Mouse (Mus musculus): ENCODE measurements around the gene Lmln. TPM values are rescaled to one million over a fixed set of nuclear protein-coding genes. Genes with fewer than 3 reads are reported as not detected.
"Not testable (repeated sequence)": the region's sequence is repeated elsewhere in the genome, so short reads cannot be mapped to it uniquely, and the experiment has no call there.

The Lmln gene
- polyA plus RNA-seq, 1 experiment from 2014 or later: 3.8 TPM

DNA sequence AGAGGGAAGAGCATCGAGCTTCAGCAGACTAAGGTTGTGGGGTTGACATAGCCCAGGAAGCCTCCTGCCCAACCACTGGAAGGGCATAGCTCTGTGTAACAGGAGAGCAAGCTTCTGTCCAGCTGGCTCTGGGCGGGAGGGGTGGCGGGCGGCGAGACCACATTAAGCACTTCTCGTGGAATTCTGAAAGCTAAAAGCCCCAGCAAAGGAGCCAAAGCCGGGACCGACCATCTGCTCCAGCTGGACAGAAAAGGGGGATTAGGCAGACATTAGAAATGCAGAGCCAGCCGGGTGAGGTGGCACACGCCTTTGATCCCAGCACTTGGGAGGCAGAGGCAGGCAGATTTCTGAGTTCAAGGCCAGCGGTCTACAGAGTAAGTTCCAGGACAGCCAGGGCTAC is 95.7 kb downstream of the Lmln start:
- peaks cover 3% of the 10 kb centered on the region for H3K27me3 ChIP-seq
- in situ Hi-C loops (cut with MboI; ENCODE audit: low pct_unique_long_range_greater_than_20kb): loop anchor here (5.0 to 10.0 kb wide), 2 partner anchors 136 to 343 kb away; partner anchors contain the start of gene Smbd1
- ATAC-seq: no peak
- POLR2A ChIA-PET: no interaction called here
- TF ChIP-seq CTCF (IDR thresholded peaks at IDR 0.05): no peak
- DNase-seq (ENCODE audit: low read depth, low spot score): no peak
- CTCF ChIA-PET: no interaction called here

DNA sequence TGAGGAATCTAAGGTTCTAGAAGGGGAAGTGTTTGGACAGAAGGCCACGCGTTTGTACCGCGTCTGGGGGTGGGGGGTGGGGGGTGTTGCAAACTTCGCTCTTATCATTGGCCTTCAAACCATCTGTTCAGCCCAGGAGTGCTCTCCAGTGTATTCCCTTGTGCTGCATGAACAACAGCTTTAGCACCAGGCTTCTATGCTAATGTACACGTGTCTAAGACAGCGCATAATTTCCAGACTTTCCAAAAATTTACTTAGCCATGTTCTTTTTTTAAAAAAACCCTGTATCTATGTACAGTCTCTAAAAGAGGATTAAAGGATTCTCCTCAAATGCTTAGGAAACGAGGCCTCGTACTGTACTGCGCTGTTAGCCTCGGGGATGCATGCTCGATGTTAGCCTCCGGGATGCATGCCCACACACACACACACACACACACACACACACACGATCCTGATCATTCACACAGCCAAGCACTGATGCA is 96.3 kb downstream of the Lmln start:
- in situ Hi-C loops (cut with MboI; ENCODE audit: low pct_unique_long_range_greater_than_20kb): loop anchor here (5.0 to 10.0 kb wide), 2 partner anchors 136 to 344 kb away; partner anchors contain the start of gene Smbd1
- H3K27me3 ChIP-seq: peaks cover 3% of the 10 kb centered on the region
- no peak for DNase-seq (ENCODE audit: low read depth, low spot score)
- ATAC-seq: no peak
- no peak for TF ChIP-seq CTCF (IDR thresholded peaks at IDR 0.05)
- POLR2A ChIA-PET: no interaction called here
- CTCF ChIA-PET: no interaction called here

- ChIA-PET POLR2A (no interaction called here), CTCF (no interaction called here)
- no peak for TF ChIP-seq CTCF (IDR thresholded peaks at IDR 0.05)
- no peak for DNase-seq (ENCODE audit: low read depth, low spot score)
- ATAC-seq: no peak
- in situ Hi-C loops (cut with MboI; ENCODE audit: low pct_unique_long_range_greater_than_20kb): loop anchor here (5.0 to 10.0 kb wide), 2 partner anchors 137 to 345 kb away; partner anchors contain the start of gene Smbd1
- peaks cover 3% of the 10 kb centered on the region for H3K27me3 ChIP-seq
These were observed 97.0 kb downstream of the Lmln start for GRCm38 (mm10) chr16:33159363-33159762.

GRCm38 (mm10) chr16:33163330-33164090 is 101.2 kb downstream of the Lmln start:
- ATAC-seq: no peak
- CTCF ChIA-PET: no interaction called here
- TF ChIP-seq CTCF (IDR thresholded peaks at IDR 0.05): no peak
- H3K27me3 ChIP-seq: no peaks in the 10 kb centered on the region
- DNase-seq (ENCODE audit: low read depth, low spot score): no peak
- in situ Hi-C loops (cut with MboI; ENCODE audit: low pct_unique_long_range_greater_than_20kb): no loop called here
- POLR2A ChIA-PET: no interaction called here

DNA sequence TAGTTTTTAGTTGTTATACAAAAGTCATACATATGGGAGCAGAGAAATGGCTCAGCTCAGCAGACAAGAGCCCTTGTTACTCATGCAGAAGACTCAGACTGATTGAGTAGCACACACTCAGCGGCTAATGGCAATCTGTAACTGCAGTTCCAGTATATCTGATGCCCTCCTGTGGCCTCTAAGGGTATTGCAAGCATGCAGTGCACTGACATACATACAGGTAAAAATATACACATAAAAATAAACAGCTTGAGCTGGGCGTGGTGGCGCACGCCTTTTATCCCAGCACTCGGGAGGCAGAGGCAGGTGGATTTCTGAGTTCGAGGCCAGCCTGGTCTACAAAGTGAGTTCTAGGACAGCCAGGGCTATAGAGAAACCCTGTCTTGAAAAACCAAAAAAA is 104.0 kb downstream of the Lmln start:
- ATAC-seq; H3K27me3 ChIP-seq; DNase-seq (ENCODE audit: low read depth, low spot score); in situ Hi-C loops (cut with MboI; ENCODE audit: low pct_unique_long_range_greater_than_20kb): not testable (repeated sequence)
- peak; percentile 60 for TF ChIP-seq CTCF (IDR thresholded peaks at IDR 0.05)
- ChIA-PET POLR2A (interaction anchor here (0.7 kb wide), 1 partner anchor 82 kb away, joined by 3 read pairs; no protein-coding TSS in a partner anchor), CTCF (interaction anchor here (0.9 to 1.6 kb wide), 2 partner anchors 12 to 69 kb away, joined by 3 to 7 read pairs; no protein-coding TSS in a partner anchor)

- in situ Hi-C loops (cut with MboI; ENCODE audit: low pct_unique_long_range_greater_than_20kb): no loop called here
- no peaks in the 10 kb centered on the region for H3K27me3 ChIP-seq
- DNase-seq (ENCODE audit: low read depth, low spot score) (no peak), ATAC-seq (no peak)
- peak; percentile 73 for TF ChIP-seq CTCF (IDR thresholded peaks at IDR 0.05)
- CTCF ChIA-PET: interaction anchor here (1.6 kb wide), 1 partner anchor 13 kb away, joined by 7 read pairs; no protein-coding TSS in a partner anchor
- POLR2A ChIA-PET: no interaction called here
These were observed 105.2 kb downstream of the Lmln start for GRCm38 (mm10) chr16:33167537-33167936.

DNA sequence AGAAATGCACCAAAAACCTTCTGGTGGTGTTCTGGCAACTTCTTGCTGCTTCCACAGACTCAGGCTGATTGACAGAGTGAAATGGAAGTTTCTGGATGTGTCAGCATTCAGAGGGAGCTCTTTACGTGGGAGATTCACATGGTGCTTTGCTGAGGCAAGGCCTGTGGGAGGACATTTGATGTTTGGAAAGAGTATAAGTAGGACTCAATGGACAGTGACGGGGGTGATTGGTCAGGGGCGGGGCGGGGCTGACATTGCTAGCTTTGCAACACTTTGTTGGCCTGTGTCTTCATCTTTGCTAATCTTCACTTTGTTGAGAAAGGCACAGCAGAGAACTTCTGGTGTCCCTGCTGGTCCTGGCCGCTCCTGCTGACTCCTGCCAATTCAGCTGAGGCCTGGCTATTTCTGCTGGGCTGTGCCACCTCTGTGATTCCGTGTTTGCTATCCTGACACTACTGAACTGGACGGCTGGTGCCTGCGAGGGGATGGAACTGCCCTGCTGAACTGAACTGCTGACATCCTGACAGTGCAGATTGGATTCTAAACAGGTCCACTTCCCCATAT is 107.2 kb downstream of the Lmln start:
- ChIA-PET CTCF (interaction anchor here (1.1 to 1.9 kb wide), 2 partner anchors 13 to 14 kb away, joined by 3 to 7 read pairs; no protein-coding TSS in a partner anchor), POLR2A (no interaction called here)
- no peaks in the 10 kb centered on the region for H3K27me3 ChIP-seq
- DNase-seq (ENCODE audit: low read depth, low spot score) (no peak), ATAC-seq (no peak)
- TF ChIP-seq CTCF (IDR thresholded peaks at IDR 0.05): no peak
- in situ Hi-C loops (cut with MboI; ENCODE audit: low pct_unique_long_range_greater_than_20kb): no loop called here

DNA sequence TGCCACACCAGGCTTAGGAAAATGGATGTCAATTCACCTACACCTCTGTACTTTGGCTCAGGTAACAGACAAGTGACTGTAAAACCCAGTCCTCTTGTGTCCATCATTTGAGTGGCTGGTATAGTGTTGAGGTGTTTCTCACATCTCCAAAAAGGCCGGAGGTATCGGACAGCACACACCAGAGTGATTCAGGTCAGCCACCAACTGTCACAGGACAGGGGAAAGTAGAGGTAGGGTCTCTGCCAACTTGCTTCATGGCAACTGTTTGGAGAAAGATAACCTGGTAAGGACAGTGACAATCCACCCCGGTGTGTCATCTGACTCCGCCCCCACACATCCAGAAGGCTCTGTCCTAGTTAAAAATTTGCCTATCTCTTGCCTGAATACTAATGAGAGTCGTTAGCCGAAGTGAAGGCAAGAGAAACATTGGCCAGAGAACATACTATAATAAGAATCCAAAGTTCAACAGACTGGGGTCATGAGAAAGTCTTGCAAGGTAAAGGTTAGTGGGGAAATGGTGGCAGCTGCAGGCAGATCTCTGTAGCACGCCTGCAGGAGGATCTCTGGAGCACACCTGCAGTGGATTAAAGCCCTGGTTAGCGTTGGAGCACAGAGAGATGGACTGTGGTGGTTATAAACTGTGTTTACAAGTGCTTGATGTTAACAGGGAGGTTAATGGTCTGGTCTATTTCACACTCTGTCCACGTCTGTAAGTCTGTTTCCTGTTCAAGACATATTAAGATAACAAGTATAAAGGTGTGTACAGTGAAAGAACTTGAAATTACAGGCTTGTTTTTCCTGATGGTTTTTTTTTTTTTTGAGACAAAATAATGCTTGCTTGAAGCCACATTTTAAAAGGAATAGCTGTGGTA is 108.6 kb downstream of the Lmln start:
- ChIA-PET CTCF (no interaction called here), POLR2A (no interaction called here)
- DNase-seq (ENCODE audit: low read depth, low spot score): no peak
- in situ Hi-C loops (cut with MboI; ENCODE audit: low pct_unique_long_range_greater_than_20kb): no loop called here
- no peaks in the 10 kb centered on the region for H3K27me3 ChIP-seq
- ATAC-seq: no peak
- TF ChIP-seq CTCF (IDR thresholded peaks at IDR 0.05): no peak

DNA sequence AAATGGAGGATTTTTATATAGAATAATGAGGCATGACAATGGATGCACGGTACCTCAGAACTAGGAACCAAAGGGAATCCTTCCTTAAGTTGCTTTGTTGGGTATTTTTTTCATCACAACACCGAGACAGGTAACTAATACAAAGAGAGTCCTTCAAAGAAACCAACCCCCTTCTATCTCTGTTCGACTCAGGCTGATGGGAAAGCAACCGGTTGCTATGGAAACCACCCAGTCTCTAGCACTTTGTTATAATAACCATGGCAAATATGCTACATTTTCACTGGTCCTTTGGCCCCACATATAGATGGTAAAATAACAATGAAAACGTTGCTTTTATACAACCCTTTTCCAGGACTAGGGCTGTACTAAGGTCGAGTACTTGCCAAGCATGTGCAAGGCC is 109.5 kb downstream of the Lmln start:
- in situ Hi-C loops (cut with MboI; ENCODE audit: low pct_unique_long_range_greater_than_20kb): no loop called here
- DNase-seq (ENCODE audit: low read depth, low spot score) (no peak), ATAC-seq (no peak)
- ChIA-PET POLR2A (no interaction called here), CTCF (no interaction called here)
- TF ChIP-seq CTCF (IDR thresholded peaks at IDR 0.05): no peak
- H3K27me3 ChIP-seq: no peaks in the 10 kb centered on the region

GRCm38 (mm10) chr16:33173151-33173550 is 110.8 kb downstream of the Lmln start:
- TF ChIP-seq CTCF (IDR thresholded peaks at IDR 0.05): no peak
- H3K27me3 ChIP-seq: no peaks in the 10 kb centered on the region
- ChIA-PET POLR2A (no interaction called here), CTCF (no interaction called here)
- ATAC-seq: no peak
- in situ Hi-C loops (cut with MboI; ENCODE audit: low pct_unique_long_range_greater_than_20kb): no loop called here
- DNase-seq (ENCODE audit: low read depth, low spot score): no peak

Measured in Patski (cell line).